Mouse (Mus musculus): ENCODE data around the gene Arhgef28. TPM values are rescaled to one million over a fixed set of nuclear protein-coding genes. Genes with fewer than 3 reads are reported as not detected.
"Not testable (repeated sequence)": the region's sequence is repeated elsewhere in the genome, so short reads cannot be mapped to it uniquely, and the experiment has no call there.

Arhgef28 gene
- polyA plus RNA-seq, 1 experiment from 2014 or later, result 19.3 TPM

DNA sequence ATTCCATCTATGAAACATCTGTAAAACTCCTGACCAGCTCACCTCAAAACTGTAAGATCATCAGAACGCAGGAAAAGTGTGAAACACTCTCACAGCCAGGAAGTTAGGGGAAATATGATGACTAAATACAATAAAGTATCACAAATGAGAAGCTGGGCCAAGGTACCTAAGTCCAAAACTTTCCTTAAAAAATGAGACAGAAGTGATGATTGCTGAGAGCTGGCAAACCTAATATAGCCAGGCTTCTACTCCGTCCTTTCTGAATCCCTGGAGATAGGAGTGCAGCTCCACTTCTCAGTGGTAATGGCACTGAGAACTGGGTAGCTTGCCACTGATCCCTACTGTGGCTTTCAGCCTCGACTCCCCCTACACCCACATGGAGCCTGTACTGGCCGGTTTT lies 184.3 kb downstream of the Arhgef28 start:
- no peak overlapping the region for H3K4me2 ChIP-seq
- H3K9ac ChIP-seq, result no peak overlapping the region
- H3K27ac ChIP-seq, result no peak overlapping the region
- no peak for ATAC-seq (ENCODE audit: borderline replicate concordance, extremely low read depth, low FRiP score, low TSS enrichment)
- no peaks in the 10 kb centered on the region for H3K36me3 ChIP-seq
- H3K27me3 ChIP-seq, result peaks cover 4% of the 10 kb centered on the region
- H3K4me1 ChIP-seq, result 0 out of 2 replicates have a peak, but pooled peaks cover under 1% of the 10 kb centered on the region
- 77% methylated on average over 4 of the region's 4 CpGs for WGBS
- no peaks in the 10 kb centered on the region for H3K9me3 ChIP-seq
- no peak overlapping the region for H3K4me3 ChIP-seq

DNA sequence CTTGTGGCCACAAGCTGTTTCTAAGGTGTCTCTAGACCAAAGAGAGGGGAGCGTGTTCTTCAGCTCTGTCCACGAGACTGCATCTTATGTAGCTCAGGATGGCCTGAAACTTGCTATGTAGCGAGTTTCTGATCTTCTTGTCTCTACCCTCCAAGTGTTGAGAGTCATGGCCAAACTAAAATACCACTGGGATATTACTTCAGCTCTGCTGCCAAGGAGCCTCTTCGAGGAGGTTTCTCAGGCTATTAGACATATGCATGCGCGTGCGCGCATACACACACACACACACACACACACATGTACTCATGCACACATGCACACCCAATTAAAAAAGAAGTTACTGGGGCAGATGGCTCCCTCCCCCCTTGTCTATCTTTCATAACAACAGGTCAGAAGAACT lies 187.4 kb downstream of the Arhgef28 start:
- ATAC-seq (ENCODE audit: borderline replicate concordance, extremely low read depth, low FRiP score, low TSS enrichment); H3K4me2 ChIP-seq: not testable (repeated sequence)
- peaks cover 23% of the 10 kb centered on the region for H3K27me3 ChIP-seq

GRCm38 (mm10) chr13:98016923-98017588 lies 189.2 kb downstream of the Arhgef28 start:
- H3K27ac ChIP-seq, result no peak overlapping the region
- ATAC-seq (ENCODE audit: borderline replicate concordance, extremely low read depth, low FRiP score, low TSS enrichment), result no peak
- no peak overlapping the region for H3K9ac ChIP-seq

More for the DNA sequence above, 187.4 kb downstream of the Arhgef28 start:
- not testable (repeated sequence) for H3K9me3 ChIP-seq, H3K36me3 ChIP-seq, H3K4me3 ChIP-seq, H3K9ac ChIP-seq, H3K27ac ChIP-seq
- peaks cover 12% of the 10 kb centered on the region; the same call in 1 of the 2 replicates for H3K4me1 ChIP-seq
- 85% methylated on average over 8 of the region's 8 CpGs for WGBS

DNA sequence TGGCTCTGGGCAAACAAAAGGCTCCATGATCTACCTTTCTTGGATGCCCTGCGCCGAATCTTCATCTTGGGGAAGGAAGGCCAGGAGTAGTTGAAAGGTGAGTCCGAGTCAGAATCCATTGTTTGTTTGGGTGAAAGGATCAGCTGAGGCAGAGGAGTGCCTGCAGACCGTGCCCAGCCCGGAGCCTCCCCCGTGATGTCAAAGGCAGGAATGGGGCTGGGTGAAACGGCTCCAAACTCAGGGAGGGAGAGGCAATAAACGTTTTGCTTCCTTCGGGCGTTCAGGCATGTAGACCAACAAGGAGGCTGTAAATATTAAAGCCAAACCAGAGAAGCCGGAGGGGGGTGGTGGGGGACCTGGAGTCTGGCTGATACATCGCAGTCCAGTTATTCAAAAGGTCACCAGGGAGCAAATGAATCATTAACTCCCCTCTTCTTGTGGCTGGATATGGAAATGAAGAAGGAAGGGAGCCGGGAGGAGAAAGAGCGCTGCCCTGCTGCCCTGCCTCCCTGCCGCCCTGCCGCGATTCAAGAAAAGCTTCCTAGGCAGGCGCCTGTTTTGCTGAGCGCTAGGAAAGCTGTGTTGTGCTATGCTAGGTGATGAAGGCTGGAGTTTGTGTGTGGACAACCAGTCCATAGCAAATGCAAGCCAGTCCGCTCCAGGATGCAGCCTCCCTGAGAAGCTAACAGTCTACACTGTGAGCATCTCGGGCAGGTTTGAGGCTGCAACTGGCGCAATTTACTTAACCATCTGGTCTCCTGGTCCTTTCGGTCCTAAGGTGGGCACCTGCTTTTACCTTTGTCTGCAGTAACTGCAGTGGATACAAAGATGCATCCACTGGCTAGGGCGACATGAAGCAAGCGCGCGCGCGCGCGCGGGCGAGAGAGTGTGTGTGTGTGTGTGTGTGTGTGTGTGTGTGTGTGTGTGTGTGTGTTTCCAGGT lies 190.0 kb downstream of the Arhgef28 start:
- peak overlapping the region; percentile 64 for H3K4me2 ChIP-seq
- H3K36me3 ChIP-seq, result no peaks in the 10 kb centered on the region
- peak overlapping the region; percentile 34 for H3K4me3 ChIP-seq
- no peak; the same call in 1 of the 2 replicates for ATAC-seq (ENCODE audit: borderline replicate concordance, extremely low read depth, low FRiP score, low TSS enrichment)
- peaks cover 23% of the 10 kb centered on the region for H3K27me3 ChIP-seq
- peaks cover 16% of the 10 kb centered on the region for H3K4me1 ChIP-seq
- peak overlapping the region; percentile 23; the same call in 1 of the 2 replicates for H3K9ac ChIP-seq
- peak overlapping the region; percentile 45 for H3K27ac ChIP-seq
- no peaks in the 10 kb centered on the region for H3K9me3 ChIP-seq
- 12% methylated on average over 33 of the region's 33 CpGs for WGBS

More at GRCm38 (mm10) chr13:98016923-98017588, 189.2 kb downstream of the Arhgef28 start:
- H3K36me3 ChIP-seq, result no peaks in the 10 kb centered on the region
- peak overlapping the region; percentile 64 for H3K4me2 ChIP-seq
- H3K4me3 ChIP-seq, result peak overlapping the region; percentile 34
- 32% methylated on average over 12 of the region's 12 CpGs for WGBS
- H3K9me3 ChIP-seq, result no peaks in the 10 kb centered on the region
- peaks cover 16% of the 10 kb centered on the region for H3K4me1 ChIP-seq
- peaks cover 23% of the 10 kb centered on the region for H3K27me3 ChIP-seq

GRCm38 (mm10) chr13:98014892-98015291 lies 191.3 kb downstream of the Arhgef28 start:
- Histone ChIP-seq H3K4me3 (no peak overlapping the region), H3K4me1 (peaks cover 16% of the 10 kb centered on the region), H3K9me3 (no peaks in the 10 kb centered on the region), H3K36me3 (no peaks in the 10 kb centered on the region), H3K4me2 (no peak overlapping the region; the same call in 1 of the 2 replicates), H3K27ac (0 out of 2 replicates have a peak overlapping the region, but pooled peaks have one; percentile 10), H3K9ac (no peak overlapping the region), H3K27me3 (peaks cover 23% of the 10 kb centered on the region)
- 57% methylated on average over 3 of the region's 3 CpGs for WGBS
- ATAC-seq (ENCODE audit: borderline replicate concordance, extremely low read depth, low FRiP score, low TSS enrichment), result no peak

- Histone ChIP-seq H3K27ac (peak overlapping the region; percentile 64), H3K36me3 (no peaks in the 10 kb centered on the region), H3K9ac (no peak overlapping the region), H3K4me2 (no peak overlapping the region), H3K9me3 (no peaks in the 10 kb centered on the region), H3K4me3 (no peak overlapping the region), H3K4me1 (peaks cover 20% of the 10 kb centered on the region), H3K27me3 (peaks cover 23% of the 10 kb centered on the region)
- no peak for ATAC-seq (ENCODE audit: borderline replicate concordance, extremely low read depth, low FRiP score, low TSS enrichment)
- 63% methylated on average over 4 of the region's 4 CpGs for WGBS
Observed at GRCm38 (mm10) chr13:98013715-98014114, 192.5 kb downstream of the Arhgef28 start.

DNA sequence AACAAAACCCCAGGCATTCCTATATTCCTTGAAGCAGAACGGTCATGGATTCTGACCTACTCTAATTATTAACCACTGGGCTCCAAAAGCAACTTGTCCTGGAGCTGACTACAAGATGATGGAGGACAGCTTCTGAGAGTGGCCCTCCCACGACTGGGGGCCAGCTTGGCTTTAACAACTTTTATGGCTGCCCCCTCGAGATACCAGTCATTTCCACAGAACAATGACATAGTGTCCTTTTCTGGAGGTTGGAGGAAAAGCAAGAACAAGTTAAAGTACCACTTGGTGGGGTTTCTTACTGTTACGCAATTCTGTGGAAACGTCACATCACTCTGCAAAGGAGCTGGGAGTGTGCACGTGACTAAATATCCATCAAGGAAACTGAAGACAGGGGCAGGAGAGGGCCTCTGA lies 194.3 kb downstream of the Arhgef28 start:
- no peak overlapping the region for H3K4me3 ChIP-seq
- no peak overlapping the region for H3K9ac ChIP-seq
- no peaks in the 10 kb centered on the region for H3K9me3 ChIP-seq
- 36% methylated on average over 6 of the region's 6 CpGs for WGBS
- no peak; the same call in 1 of the 2 replicates for ATAC-seq (ENCODE audit: borderline replicate concordance, extremely low read depth, low FRiP score, low TSS enrichment)
- H3K36me3 ChIP-seq, result no peaks in the 10 kb centered on the region
- peaks cover 23% of the 10 kb centered on the region for H3K4me1 ChIP-seq
- peak overlapping the region; percentile 1; the same call in 1 of the 2 replicates for H3K27ac ChIP-seq
- H3K4me2 ChIP-seq, result no peak overlapping the region
- peaks cover 19% of the 10 kb centered on the region for H3K27me3 ChIP-seq

DNA sequence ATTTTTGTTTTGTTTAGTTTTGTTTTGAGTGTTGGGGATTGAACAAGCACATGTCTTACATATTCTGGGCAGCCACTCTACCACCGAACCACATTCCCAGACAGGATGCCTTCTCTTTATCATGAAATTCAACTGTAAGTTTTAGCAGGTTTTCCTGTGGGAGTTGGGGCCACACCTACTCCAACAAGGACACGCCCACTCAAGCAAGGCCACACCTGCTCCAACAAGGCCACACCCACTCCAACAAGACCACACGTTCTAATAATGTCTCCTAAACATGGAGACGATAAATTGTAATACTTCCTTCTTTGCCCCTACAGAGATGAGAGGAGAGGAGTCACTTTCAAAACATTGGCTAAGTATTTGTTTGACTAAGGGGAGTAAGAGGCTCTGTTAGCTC lies 197.2 kb downstream of the Arhgef28 start:
- Histone ChIP-seq H3K9ac (no peak overlapping the region), H3K4me1 (peaks cover 11% of the 10 kb centered on the region), H3K4me2 (no peak overlapping the region), H3K4me3 (no peak overlapping the region), H3K9me3 (no peaks in the 10 kb centered on the region), H3K27ac (0 out of 2 replicates have a peak overlapping the region, but pooled peaks have one; percentile 25), H3K36me3 (no peaks in the 10 kb centered on the region), H3K27me3 (no peaks in the 10 kb centered on the region)
- WGBS, result 46% methylated on average over 4 of the region's 4 CpGs
- no peak for ATAC-seq (ENCODE audit: borderline replicate concordance, extremely low read depth, low FRiP score, low TSS enrichment)

DNA sequence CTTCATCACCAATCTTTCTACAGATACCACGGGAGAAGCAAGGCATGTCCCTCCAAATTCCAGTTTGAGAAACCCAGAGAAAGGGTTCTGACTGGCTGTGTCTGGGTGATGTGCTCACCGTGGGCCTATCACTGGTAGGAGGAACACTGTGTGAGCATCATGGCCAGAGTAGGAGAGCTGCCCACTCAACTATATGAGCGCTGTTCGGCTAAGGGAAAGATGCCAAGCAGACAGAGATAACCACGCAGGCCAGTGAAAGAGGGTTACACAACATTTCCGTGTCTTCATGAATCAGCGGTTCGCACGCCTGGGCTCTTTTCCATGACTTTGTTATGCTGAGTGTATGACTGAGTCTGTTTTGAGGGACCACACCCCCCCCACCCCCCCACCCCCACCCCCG lies 197.7 kb downstream of the Arhgef28 start:
- no peaks in the 10 kb centered on the region for H3K36me3 ChIP-seq
- no peak overlapping the region for H3K9ac ChIP-seq
- peaks cover 11% of the 10 kb centered on the region for H3K4me1 ChIP-seq
- H3K4me2 ChIP-seq, result no peak overlapping the region
- peak; percentile 72 for ATAC-seq (ENCODE audit: borderline replicate concordance, extremely low read depth, low FRiP score, low TSS enrichment)
- H3K4me3 ChIP-seq, result no peak overlapping the region
- H3K27me3 ChIP-seq, result no peaks in the 10 kb centered on the region
- WGBS, result 68% methylated on average over 10 of the region's 10 CpGs
- no peaks in the 10 kb centered on the region for H3K9me3 ChIP-seq
- H3K27ac ChIP-seq, result 0 out of 2 replicates have a peak overlapping the region, but pooled peaks have one; percentile 8

DNA sequence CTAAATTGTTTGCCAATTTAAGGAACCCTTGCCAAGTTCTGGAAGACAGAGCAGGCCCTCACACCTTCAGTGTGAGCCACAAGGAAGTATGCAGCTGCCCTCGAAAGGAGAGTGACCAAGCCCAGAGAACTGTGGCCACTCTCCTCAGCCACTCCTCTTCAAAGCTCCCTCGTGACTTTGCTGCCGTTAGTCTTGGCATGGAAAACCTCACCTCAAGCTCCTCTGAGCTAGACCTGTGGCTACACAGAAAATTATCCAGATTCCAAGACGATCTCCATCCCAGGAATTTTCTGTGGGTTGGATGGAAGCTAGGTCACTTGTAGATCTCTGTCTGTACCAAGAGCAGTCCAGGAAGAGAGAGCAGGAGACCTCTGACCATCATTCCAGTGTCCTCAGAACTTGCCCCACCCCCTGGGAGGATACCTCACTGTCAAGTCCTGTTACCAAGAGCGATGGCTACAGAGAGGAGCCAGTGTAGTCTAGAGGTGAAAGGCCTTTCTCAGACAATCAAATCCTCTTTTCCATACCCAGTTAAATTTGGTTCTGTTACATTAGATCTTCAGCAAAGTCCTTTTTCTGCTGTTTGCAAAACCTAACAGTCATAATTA lies 200.5 kb downstream of the Arhgef28 start:
- WGBS, result 57% methylated on average over 5 of the region's 5 CpGs
- Histone ChIP-seq H3K27me3 (no peaks in the 10 kb centered on the region), H3K9me3 (no peaks in the 10 kb centered on the region), H3K36me3 (no peaks in the 10 kb centered on the region), H3K9ac (no peak overlapping the region), H3K4me2 (no peak overlapping the region), H3K27ac (no peak overlapping the region), H3K4me1 (peaks cover 28% of the 10 kb centered on the region), H3K4me3 (no peak overlapping the region)
- no peak for ATAC-seq (ENCODE audit: borderline replicate concordance, extremely low read depth, low FRiP score, low TSS enrichment)

- no peak for ATAC-seq (ENCODE audit: borderline replicate concordance, extremely low read depth, low FRiP score, low TSS enrichment)
- 43% methylated on average over 2 of the region's 2 CpGs for WGBS
- no peak overlapping the region for H3K4me3 ChIP-seq
- no peak overlapping the region for H3K9ac ChIP-seq
- H3K36me3 ChIP-seq, result no peaks in the 10 kb centered on the region
- H3K4me2 ChIP-seq, result no peak overlapping the region
- no peaks in the 10 kb centered on the region for H3K27me3 ChIP-seq
- H3K4me1 ChIP-seq, result peaks cover 28% of the 10 kb centered on the region
- no peaks in the 10 kb centered on the region for H3K9me3 ChIP-seq
- H3K27ac ChIP-seq, result no peak overlapping the region
Observed at GRCm38 (mm10) chr13:98004647-98005414, 201.4 kb downstream of the Arhgef28 start.

All from lung, embryonic 15.5 days (tissue).